Mouse (Mus musculus): ENCODE measurements at regions not wholly inside any gene's neighbourhood (a gene's known extent, or its start where the extent isn't known, plus 50 kb on each side); places are given as distances from the start of the nearest gene placed in this dataset.

GRCm38 (mm10) chr2:95575882-95576281 lies 742.1 kb upstream of the Lrrc4c start:
- intact Hi-C loops (cut with DNase I): no loop called here
- no peak for TF ChIP-seq CTCF (IDR thresholded peaks at IDR 0.05)
- H3K4me3 ChIP-seq: no peak overlapping the region
- H3K27ac ChIP-seq: no peak overlapping the region
- no peak for DNase-seq

- intact Hi-C loops (cut with DNase I): no loop called here
- Histone ChIP-seq H3K27ac (no peak overlapping the region), H3K4me3 (no peak overlapping the region)
- DNase-seq: no peak
- TF ChIP-seq CTCF (IDR thresholded peaks at IDR 0.05): no peak
Observed at GRCm38 (mm10) chr2:95579201-95579600, 738.8 kb upstream of the Lrrc4c start.

GRCm38 (mm10) chr2:95586002-95586401 lies 732.0 kb upstream of the Lrrc4c start:
- no peak for TF ChIP-seq CTCF (IDR thresholded peaks at IDR 0.05)
- intact Hi-C loops (cut with DNase I): no loop called here
- no peak overlapping the region for H3K27ac ChIP-seq
- DNase-seq: no peak
- H3K4me3 ChIP-seq: no peak overlapping the region

GRCm38 (mm10) chr2:95587044-95587443 lies 730.9 kb upstream of the Lrrc4c start:
- no peak for DNase-seq
- no peak overlapping the region for H3K4me3 ChIP-seq
- TF ChIP-seq CTCF (IDR thresholded peaks at IDR 0.05): no peak
- no peak overlapping the region for H3K27ac ChIP-seq
- intact Hi-C loops (cut with DNase I): no loop called here

- TF ChIP-seq CTCF (IDR thresholded peaks at IDR 0.05): no peak
- intact Hi-C loops (cut with DNase I): no loop called here
- Histone ChIP-seq H3K4me3 (no peak overlapping the region), H3K27ac (no peak overlapping the region)
- DNase-seq: no peak
Observed at GRCm38 (mm10) chr2:95613354-95613753, 704.6 kb upstream of the Lrrc4c start.

- intact Hi-C loops (cut with DNase I): no loop called here
- Histone ChIP-seq H3K27ac (no peak overlapping the region), H3K4me3 (no peak overlapping the region)
- DNase-seq: no peak
- no peak for TF ChIP-seq CTCF (IDR thresholded peaks at IDR 0.05)
Observed at GRCm38 (mm10) chr2:95637533-95637932, 680.4 kb upstream of the Lrrc4c start.

- no peak for DNase-seq
- TF ChIP-seq CTCF (IDR thresholded peaks at IDR 0.05): peak; percentile 15; the same call in 1 of the 2 replicates
- Histone ChIP-seq H3K27ac (no peak overlapping the region), H3K4me3 (no peak overlapping the region)
- intact Hi-C loops (cut with DNase I): no loop called here
Observed at GRCm38 (mm10) chr2:95674347-95674746, 643.6 kb upstream of the Lrrc4c start.

- Histone ChIP-seq H3K4me3 (no peak overlapping the region), H3K27ac (no peak overlapping the region)
- no peak for TF ChIP-seq CTCF (IDR thresholded peaks at IDR 0.05)
- DNase-seq: no peak
- intact Hi-C loops (cut with DNase I): no loop called here
Observed at GRCm38 (mm10) chr2:95715355-95715754, 602.6 kb upstream of the Lrrc4c start.

Data from gastrocnemius, adult 2 months (tissue).